Mouse (Mus musculus): ENCODE data around the gene Gnai2. TPM values are rescaled to one million over a fixed set of nuclear protein-coding genes. Genes with fewer than 3 reads are reported as not detected.
A peak's percentile ranks its signal among the peaks of the same experiment; 100 is the strongest.

Gene Gnai2
- total and polyA plus RNA-seq, 2 experiments from 2014 or later = 223 to 287 TPM

DNA sequence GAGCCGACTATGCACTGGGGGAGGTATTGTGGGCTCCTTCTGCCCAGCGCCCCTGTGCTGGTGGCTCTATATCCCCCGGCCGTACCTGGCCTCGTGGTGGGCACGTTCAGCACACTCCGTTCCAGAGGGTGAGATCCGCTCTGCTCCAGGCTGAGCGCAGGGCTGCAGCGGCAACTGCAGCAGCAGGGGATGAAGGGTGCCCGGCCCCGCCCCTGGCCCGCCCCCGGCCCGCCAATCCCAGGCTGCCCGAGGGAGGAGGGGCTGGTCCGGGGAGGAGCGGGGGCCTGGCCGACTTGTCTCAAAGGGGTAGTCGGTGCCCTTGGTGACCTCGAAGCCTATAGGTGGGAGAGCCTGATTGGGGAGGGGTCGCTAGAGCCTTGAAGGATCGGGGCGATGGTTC lies 32.1 kb upstream of the Gnai2 start:
- Histone ChIP-seq H3K9ac (peak overlapping the region; percentile 49), H3K9me3 (ENCODE audit: low read length) (no peaks in the 10 kb centered on the region), H3K4me3 (ENCODE audit: low read depth, low read length) (peak overlapping the region; percentile 44), H3K27me3 (ENCODE audit: insufficient read depth, low read length) (no peaks in the 10 kb centered on the region; the same call in none of the 2 replicates), H3K4me2 (ENCODE audit: low read depth) (peak overlapping the region; percentile 67), H3K36me3 (ENCODE audit: insufficient read depth) (no peaks in the 10 kb centered on the region), H3K27ac (ENCODE audit: low read depth, low read length) (peak overlapping the region; percentile 50; the same call in 1 of the 2 replicates), H3K4me1 (ENCODE audit: insufficient read depth) (peaks cover 18% of the 10 kb centered on the region)
- ATAC-seq (peak; percentile 94), DNase-seq (peak; percentile 60)
- no peak for TF ChIP-seq CTCF (IDR thresholded peaks at IDR 0.05; ENCODE audit: low read depth)
- WGBS = 1% methylated on average over 24 of the region's 24 CpGs

DNA sequence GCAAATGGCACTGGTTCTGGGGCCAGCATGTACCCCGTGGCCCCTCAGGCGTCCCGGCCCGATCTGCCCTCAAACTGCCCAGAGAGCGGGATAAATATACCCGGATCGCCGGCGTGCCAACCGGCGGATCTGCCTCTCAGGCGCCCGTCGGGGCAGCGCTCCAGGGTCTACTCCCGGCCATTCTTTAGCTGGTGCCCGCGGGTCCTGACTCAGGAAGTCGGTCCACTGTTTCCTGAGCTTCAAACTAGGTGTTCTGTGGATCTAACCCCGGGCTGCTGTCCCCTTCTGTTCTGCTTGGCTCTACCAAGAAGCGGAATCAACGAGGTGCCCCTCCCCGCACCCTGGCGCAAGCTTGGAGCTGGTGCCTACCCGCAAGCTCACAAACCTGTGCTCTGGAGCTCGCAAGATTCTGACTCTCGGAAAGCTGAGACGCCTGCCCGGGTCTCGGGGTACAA lies 31.6 kb upstream of the Gnai2 start:
- peak overlapping the region; percentile 67 for H3K4me2 ChIP-seq (ENCODE audit: low read depth)
- no peaks in the 10 kb centered on the region; the same call in none of the 2 replicates for H3K27me3 ChIP-seq (ENCODE audit: insufficient read depth, low read length)
- peak overlapping the region; percentile 49 for H3K9ac ChIP-seq
- no peaks in the 10 kb centered on the region for H3K9me3 ChIP-seq (ENCODE audit: low read length)
- TF ChIP-seq CTCF (IDR thresholded peaks at IDR 0.05; ENCODE audit: low read depth) = no peak
- peaks cover 18% of the 10 kb centered on the region for H3K4me1 ChIP-seq (ENCODE audit: insufficient read depth)
- peak overlapping the region; percentile 50; the same call in 1 of the 2 replicates for H3K27ac ChIP-seq (ENCODE audit: low read depth, low read length)
- 1% methylated on average over 30 of the region's 30 CpGs for WGBS
- H3K36me3 ChIP-seq (ENCODE audit: insufficient read depth) = no peaks in the 10 kb centered on the region
- DNase-seq (no peak), ATAC-seq (peak; percentile 28)
- peak overlapping the region; percentile 44 for H3K4me3 ChIP-seq (ENCODE audit: low read depth, low read length)

DNA sequence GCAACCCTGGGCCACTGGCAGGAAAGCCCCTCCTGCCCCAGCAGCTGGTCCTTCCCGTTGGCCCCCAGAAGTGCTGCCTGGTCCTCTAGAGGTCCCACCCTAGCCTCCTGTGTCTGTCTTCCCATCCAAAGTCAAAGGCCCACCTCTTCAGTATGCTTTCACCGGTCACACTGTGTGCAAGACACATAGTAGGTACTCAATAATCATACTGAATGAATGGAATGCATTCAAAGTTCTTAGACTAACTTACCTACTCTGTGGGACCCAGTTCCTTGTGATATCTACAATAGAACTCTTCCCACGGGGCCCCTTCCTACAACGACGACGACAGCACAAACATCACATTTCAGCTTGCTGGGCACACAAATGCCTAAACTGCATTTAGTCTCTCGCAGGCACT lies 30.1 kb upstream of the Gnai2 start:
- no peak overlapping the region for H3K9ac ChIP-seq
- ATAC-seq (no peak), DNase-seq (no peak)
- 82% methylated on average over 7 of the region's 7 CpGs for WGBS
- H3K36me3 ChIP-seq (ENCODE audit: insufficient read depth) = no peaks in the 10 kb centered on the region
- H3K4me2 ChIP-seq (ENCODE audit: low read depth) = peak overlapping the region; percentile 67
- TF ChIP-seq CTCF (IDR thresholded peaks at IDR 0.05; ENCODE audit: low read depth) = no peak
- no peak overlapping the region for H3K4me3 ChIP-seq (ENCODE audit: low read depth, low read length)
- H3K4me1 ChIP-seq (ENCODE audit: insufficient read depth) = peaks cover 18% of the 10 kb centered on the region
- H3K27ac ChIP-seq (ENCODE audit: low read depth, low read length) = no peak overlapping the region
- H3K9me3 ChIP-seq (ENCODE audit: low read length) = no peaks in the 10 kb centered on the region
- no peaks in the 10 kb centered on the region; the same call in none of the 2 replicates for H3K27me3 ChIP-seq (ENCODE audit: insufficient read depth, low read length)

DNA sequence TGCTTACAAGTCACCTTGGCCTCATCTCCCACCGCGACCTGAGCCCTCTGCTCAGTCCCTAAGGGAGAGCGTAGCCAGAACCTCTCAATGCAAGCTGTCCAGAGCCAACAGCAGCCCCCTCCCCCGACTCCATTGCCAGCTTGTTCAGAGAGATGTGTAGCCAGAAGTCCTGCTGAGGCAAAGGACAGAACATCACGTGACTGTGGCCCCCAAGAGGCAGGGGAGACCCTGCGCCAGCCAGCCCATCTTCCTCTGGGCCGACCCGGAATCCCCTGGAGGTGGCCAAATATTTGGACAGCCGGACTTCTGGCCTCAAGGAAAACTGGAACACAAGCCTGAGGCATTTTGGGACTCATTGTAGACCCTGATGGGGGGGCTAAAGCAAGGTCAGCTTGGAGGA lies 28.4 kb upstream of the Gnai2 start:
- no peaks in the 10 kb centered on the region for H3K36me3 ChIP-seq (ENCODE audit: insufficient read depth)
- WGBS = 48% methylated on average over 9 of the region's 9 CpGs
- no peak for TF ChIP-seq CTCF (IDR thresholded peaks at IDR 0.05; ENCODE audit: low read depth)
- H3K27ac ChIP-seq (ENCODE audit: low read depth, low read length) = no peak overlapping the region
- H3K27me3 ChIP-seq (ENCODE audit: insufficient read depth, low read length) = no peaks in the 10 kb centered on the region; the same call in none of the 2 replicates
- DNase-seq = no peak
- H3K4me2 ChIP-seq (ENCODE audit: low read depth) = 0 out of 2 replicates have a peak overlapping the region, but pooled peaks have one; percentile 13
- H3K9me3 ChIP-seq (ENCODE audit: low read length) = no peaks in the 10 kb centered on the region
- peaks cover 18% of the 10 kb centered on the region for H3K4me1 ChIP-seq (ENCODE audit: insufficient read depth)
- H3K9ac ChIP-seq = no peak overlapping the region
- ATAC-seq = no peak
- H3K4me3 ChIP-seq (ENCODE audit: low read depth, low read length) = no peak overlapping the region

DNA sequence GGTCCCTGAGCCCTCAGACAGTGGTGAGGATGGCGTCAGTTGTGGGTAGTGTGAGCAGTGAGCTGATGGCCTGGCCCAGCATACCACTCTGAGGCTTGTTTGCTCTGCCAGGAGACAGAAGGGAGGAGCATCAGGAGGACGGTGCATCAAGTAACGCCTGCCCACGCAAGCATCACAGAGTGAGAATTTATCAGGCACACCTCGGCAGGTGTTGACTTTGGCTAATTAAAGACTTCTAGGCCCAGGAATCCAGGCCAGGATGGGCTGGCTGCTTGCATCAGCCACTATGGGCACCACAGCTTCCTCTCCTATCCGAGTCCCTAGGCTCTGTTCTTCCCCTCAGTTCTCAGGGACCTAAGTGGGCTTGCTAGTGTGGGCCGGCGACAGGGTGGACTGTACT lies 27.2 kb upstream of the Gnai2 start:
- H3K27me3 ChIP-seq (ENCODE audit: insufficient read depth, low read length) = no peaks in the 10 kb centered on the region; the same call in none of the 2 replicates
- no peaks in the 10 kb centered on the region for H3K36me3 ChIP-seq (ENCODE audit: insufficient read depth)
- no peaks in the 10 kb centered on the region for H3K9me3 ChIP-seq (ENCODE audit: low read length)
- H3K4me1 ChIP-seq (ENCODE audit: insufficient read depth) = peaks cover 13% of the 10 kb centered on the region
- WGBS = 80% methylated on average over 8 of the region's 8 CpGs
- H3K4me3 ChIP-seq (ENCODE audit: low read depth, low read length) = no peak overlapping the region
- H3K4me2 ChIP-seq (ENCODE audit: low read depth) = no peak overlapping the region
- H3K27ac ChIP-seq (ENCODE audit: low read depth, low read length) = no peak overlapping the region
- no peak for TF ChIP-seq CTCF (IDR thresholded peaks at IDR 0.05; ENCODE audit: low read depth)
- no peak for ATAC-seq
- no peak for DNase-seq
- H3K9ac ChIP-seq = no peak overlapping the region

DNA sequence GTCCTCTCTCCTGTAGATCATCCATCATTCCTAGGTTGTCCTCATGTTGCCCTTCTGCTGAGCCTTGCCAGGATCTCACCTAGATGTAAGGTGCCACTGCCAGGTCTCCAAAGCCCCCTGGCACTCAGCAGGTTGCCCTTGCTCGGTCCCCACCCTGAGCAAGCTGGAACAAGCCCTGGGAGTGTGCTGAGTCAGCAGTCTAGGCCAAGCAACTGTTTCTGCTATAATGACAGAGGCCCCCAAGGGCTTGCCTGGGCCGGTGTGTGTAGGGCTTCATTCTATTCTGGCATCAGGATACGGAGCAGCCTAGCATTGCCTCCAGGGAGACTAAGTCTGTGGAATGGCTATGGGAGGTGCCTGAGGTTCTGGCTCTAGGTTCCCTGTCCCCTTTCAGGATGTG lies 25.6 kb upstream of the Gnai2 start:
- 58% methylated on average over 3 of the region's 3 CpGs for WGBS
- Histone ChIP-seq H3K36me3 (ENCODE audit: insufficient read depth) (no peaks in the 10 kb centered on the region), H3K27me3 (ENCODE audit: insufficient read depth, low read length) (no peaks in the 10 kb centered on the region), H3K27ac (ENCODE audit: low read depth, low read length) (no peak overlapping the region), H3K4me2 (ENCODE audit: low read depth) (no peak overlapping the region), H3K4me1 (ENCODE audit: insufficient read depth) (no peaks in the 10 kb centered on the region), H3K4me3 (ENCODE audit: low read depth, low read length) (no peak overlapping the region), H3K9ac (no peak overlapping the region), H3K9me3 (ENCODE audit: low read length) (no peaks in the 10 kb centered on the region)
- DNase-seq (no peak), ATAC-seq (no peak)
- TF ChIP-seq CTCF (IDR thresholded peaks at IDR 0.05; ENCODE audit: low read depth) = no peak

DNA sequence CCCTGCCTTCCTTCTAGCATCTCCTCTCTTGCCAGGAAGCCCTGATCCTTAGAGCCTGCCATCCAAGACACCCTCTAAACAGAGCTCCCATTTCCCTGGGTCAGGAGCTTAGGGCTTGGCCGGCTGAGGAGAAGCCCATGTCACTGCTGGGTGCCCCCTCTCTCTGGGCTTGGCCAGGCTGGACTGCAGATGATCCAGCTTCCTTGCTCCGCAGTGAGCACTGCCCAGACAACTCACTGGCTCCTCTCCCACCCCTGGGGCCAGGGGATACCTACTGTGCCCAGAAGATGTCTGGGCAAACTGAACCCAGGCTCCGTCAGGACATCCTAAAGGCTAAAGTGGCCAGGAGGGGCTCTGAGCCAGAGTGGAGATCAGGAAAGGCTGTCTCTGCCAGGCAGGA lies 24.8 kb upstream of the Gnai2 start:
- H3K4me1 ChIP-seq (ENCODE audit: insufficient read depth) = no peaks in the 10 kb centered on the region
- no peak overlapping the region for H3K4me3 ChIP-seq (ENCODE audit: low read depth, low read length)
- no peak overlapping the region for H3K9ac ChIP-seq
- peak; percentile 61 for ATAC-seq
- H3K36me3 ChIP-seq (ENCODE audit: insufficient read depth) = no peaks in the 10 kb centered on the region
- no peak for DNase-seq
- H3K9me3 ChIP-seq (ENCODE audit: low read length) = no peaks in the 10 kb centered on the region
- H3K27ac ChIP-seq (ENCODE audit: low read depth, low read length) = peak overlapping the region; percentile 73
- WGBS = 71% methylated on average over 3 of the region's 3 CpGs
- no peak overlapping the region for H3K4me2 ChIP-seq (ENCODE audit: low read depth)
- TF ChIP-seq CTCF (IDR thresholded peaks at IDR 0.05; ENCODE audit: low read depth) = no peak
- H3K27me3 ChIP-seq (ENCODE audit: insufficient read depth, low read length) = no peaks in the 10 kb centered on the region

All from forebrain, postnatal 0 days (tissue).